Mouse (Mus musculus): ENCODE measurements around the gene Pnpo.

GRCm38 (mm10) chr11:96978401-96979246 is 34.8 kb upstream of the Pnpo start:
- no peak for TF ChIP-seq POLR2A (IDR thresholded peaks at IDR 0.05; ENCODE audit: insufficient read length, low read depth)
- TF ChIP-seq CEBPB (IDR thresholded peaks at IDR 0.05; ENCODE audit: insufficient read depth, poor library complexity, severe bottlenecking): no peak
- TF ChIP-seq MAX (IDR thresholded peaks at IDR 0.05; ENCODE audit: low read depth): no peak
- TF ChIP-seq POLR2AphosphoS2 (IDR thresholded peaks at IDR 0.05; ENCODE audit: insufficient read length, low read depth): no peak
- TF ChIP-seq USF1 (IDR thresholded peaks at IDR 0.05; ENCODE audit: low read depth): no peak
- no peak for TF ChIP-seq TCF12 (IDR thresholded peaks at IDR 0.05; ENCODE audit: insufficient read depth, poor library complexity, severe bottlenecking)
- TF ChIP-seq E2F4 (IDR thresholded peaks at IDR 0.05; ENCODE audit: insufficient read depth): no peak
